Mouse (Mus musculus): ENCODE measurements around the gene Chmp5. TPM values are rescaled to one million over a fixed set of nuclear protein-coding genes. Genes with fewer than 3 reads are reported as not detected.

The Chmp5 gene
- polyA plus RNA-seq, 1 experiment from 2014 or later: 70.7 TPM

- Histone ChIP-seq H3K36me3 (ENCODE audit: control insufficient read depth, insufficient read depth, low read length) (no peaks in the 10 kb centered on the region), H3K4me2 (no peak overlapping the region), H3K4me1 (replicated peaks; ENCODE audit: control insufficient read depth, insufficient read depth, low read length) (peaks cover 4% of the 10 kb centered on the region; the same call in 1 of the 2 replicates), H3K4me3 (ENCODE audit: low read depth, low read length) (no peak overlapping the region), H3K27me3 (replicated peaks; ENCODE audit: control insufficient read depth, insufficient read depth, low read length) (0 out of 2 replicates have a peak, but pooled peaks cover under 1% of the 10 kb centered on the region), H3K9me3 (ENCODE audit: control insufficient read depth, low read length) (no peaks in the 10 kb centered on the region), H3K27ac (ENCODE audit: low read depth, low read length) (no peak overlapping the region), H3K9ac (ENCODE audit: low read depth, low read length) (no peak overlapping the region)
- DNase-seq (ENCODE audit: low spot score) (no peak), ATAC-seq (replicated peaks; ENCODE audit: low FRiP score) (no peak)
- WGBS: 74% methylated on average over 5 of the region's 5 CpGs
Observed at GRCm38 (mm10) chr4:40915947-40916346, 32.3 kb upstream of the Chmp5 start.

DNA sequence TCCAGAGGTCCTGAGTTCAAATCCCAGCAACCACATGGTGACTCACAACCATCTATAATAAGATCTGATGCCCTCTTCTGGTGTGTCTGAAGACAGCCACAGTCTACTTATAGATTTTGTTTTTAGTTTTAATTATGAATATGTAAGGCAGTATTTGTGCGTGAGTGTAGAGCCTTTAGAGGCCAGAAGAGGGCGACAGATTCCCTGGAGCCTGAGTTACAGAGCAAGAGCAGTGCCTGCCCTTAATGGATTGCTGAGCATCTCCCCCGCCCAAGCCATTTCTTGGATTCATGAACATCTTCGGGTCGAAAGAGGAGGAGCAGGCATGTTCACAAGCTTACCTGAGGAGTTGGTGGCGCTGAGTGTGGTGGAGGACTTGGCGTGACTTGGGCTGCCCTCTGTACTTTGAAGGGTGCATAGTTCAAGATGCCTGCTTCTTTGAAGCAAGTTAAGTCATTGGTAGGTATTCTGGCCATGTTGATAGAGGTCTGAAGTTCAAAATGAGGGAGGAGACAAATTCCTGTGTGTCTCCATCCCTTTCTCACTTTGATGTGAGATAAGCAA is 31.5 kb upstream of the Chmp5 start:
- no peak for DNase-seq (ENCODE audit: low spot score)
- H3K4me1 ChIP-seq (replicated peaks; ENCODE audit: control insufficient read depth, insufficient read depth, low read length): peaks cover 4% of the 10 kb centered on the region; the same call in 1 of the 2 replicates
- 0 out of 2 replicates have a peak, but pooled peaks cover 2% of the 10 kb centered on the region for H3K27me3 ChIP-seq (replicated peaks; ENCODE audit: control insufficient read depth, insufficient read depth, low read length)
- no peak overlapping the region for H3K4me3 ChIP-seq (ENCODE audit: low read depth, low read length)
- no peaks in the 10 kb centered on the region for H3K9me3 ChIP-seq (ENCODE audit: control insufficient read depth, low read length)
- no peak overlapping the region for H3K9ac ChIP-seq (ENCODE audit: low read depth, low read length)
- H3K36me3 ChIP-seq (ENCODE audit: control insufficient read depth, insufficient read depth, low read length): no peaks in the 10 kb centered on the region
- no peak overlapping the region for H3K4me2 ChIP-seq
- 87% methylated on average over 7 of the region's 7 CpGs for WGBS
- no peak for ATAC-seq (replicated peaks; ENCODE audit: low FRiP score)
- H3K27ac ChIP-seq (ENCODE audit: low read depth, low read length): no peak overlapping the region

DNA sequence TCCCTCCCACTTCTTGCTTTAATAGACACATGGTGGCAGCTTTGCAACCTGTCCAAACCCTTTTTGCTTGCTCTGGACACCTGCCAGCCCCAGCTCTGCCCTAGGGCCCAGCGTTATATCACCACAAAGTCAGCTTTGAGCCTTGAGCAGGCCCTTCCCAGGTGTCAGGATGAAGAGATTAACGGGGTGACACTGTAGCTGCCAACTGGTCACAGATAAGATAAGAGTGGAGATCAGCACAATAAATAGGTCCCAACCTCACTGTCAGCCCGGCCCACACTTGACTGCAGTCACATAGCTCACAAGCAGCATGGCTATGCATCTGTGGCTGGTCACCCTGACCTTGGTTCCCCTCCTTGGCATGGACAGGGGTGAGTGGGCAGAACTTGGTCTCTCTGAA is 28.4 kb upstream of the Chmp5 start, which contains the start of gene Spink4:
Gene Spink4 (plus strand): TSS at position 268 of the 400 bp plus-strand sequence.
- Histone ChIP-seq H3K4me3 (ENCODE audit: low read depth, low read length) (no peak within 1 kb of the TSS), H3K4me1 (replicated peaks; ENCODE audit: control insufficient read depth, insufficient read depth, low read length) (peaks cover 4% of the 10 kb centered on the region; the same call in 1 of the 2 replicates), H3K27ac (ENCODE audit: low read depth, low read length) (no peak within 1 kb of the TSS), H3K36me3 (ENCODE audit: control insufficient read depth, insufficient read depth, low read length) (no peaks in the 10 kb centered on the region), H3K4me2 (no peak within 1 kb of the TSS), H3K9ac (ENCODE audit: low read depth, low read length) (no peak within 1 kb of the TSS), H3K9me3 (ENCODE audit: control insufficient read depth, low read length) (no peaks in the 10 kb centered on the region), H3K27me3 (replicated peaks; ENCODE audit: control insufficient read depth, insufficient read depth, low read length) (0 out of 2 replicates have a peak, but pooled peaks cover 2% of the 10 kb centered on the region)
- ATAC-seq (replicated peaks; ENCODE audit: low FRiP score) (peak; percentile 69), DNase-seq (ENCODE audit: low spot score) (no peak)
- 24% methylated on average over 3 of the region's 3 CpGs for WGBS

GRCm38 (mm10) chr4:40920576-40920975 is 27.6 kb upstream of the Chmp5 start:
- Histone ChIP-seq H3K4me1 (replicated peaks; ENCODE audit: control insufficient read depth, insufficient read depth, low read length) (peaks cover 4% of the 10 kb centered on the region; the same call in 1 of the 2 replicates), H3K4me2 (no peak overlapping the region), H3K9me3 (ENCODE audit: control insufficient read depth, low read length) (no peaks in the 10 kb centered on the region), H3K27ac (ENCODE audit: low read depth, low read length) (no peak overlapping the region), H3K4me3 (ENCODE audit: low read depth, low read length) (no peak overlapping the region), H3K27me3 (replicated peaks; ENCODE audit: control insufficient read depth, insufficient read depth, low read length) (0 out of 2 replicates have a peak, but pooled peaks cover 2% of the 10 kb centered on the region), H3K36me3 (ENCODE audit: control insufficient read depth, insufficient read depth, low read length) (no peaks in the 10 kb centered on the region), H3K9ac (ENCODE audit: low read depth, low read length) (no peak overlapping the region)
- no peak for ATAC-seq (replicated peaks; ENCODE audit: low FRiP score)
- WGBS: 72% methylated on average over 2 of the region's 2 CpGs
- no peak for DNase-seq (ENCODE audit: low spot score)

DNA sequence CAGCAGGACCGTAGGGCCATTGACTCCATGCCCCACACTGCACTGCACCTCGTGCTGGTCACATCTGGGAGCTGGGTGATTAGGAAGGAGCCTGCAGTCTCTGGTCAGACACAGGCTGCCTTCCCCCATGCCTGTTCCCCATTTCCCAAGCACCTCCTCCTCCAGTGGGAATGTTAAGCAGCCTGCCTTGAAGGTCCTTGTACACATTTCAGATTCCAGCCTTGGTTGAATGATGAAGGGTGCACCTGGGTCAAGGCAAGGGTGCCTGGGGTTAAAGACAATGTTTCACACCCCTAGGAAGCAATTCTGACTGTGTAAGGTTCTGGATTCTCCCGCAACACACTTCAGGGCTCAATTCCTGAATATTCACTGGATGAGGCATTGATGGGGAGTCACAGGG is 26.9 kb upstream of the Chmp5 start:
- WGBS: 54% methylated on average over 3 of the region's 3 CpGs
- H3K4me2 ChIP-seq: no peak overlapping the region
- H3K9me3 ChIP-seq (ENCODE audit: control insufficient read depth, low read length): no peaks in the 10 kb centered on the region
- H3K4me1 ChIP-seq (replicated peaks; ENCODE audit: control insufficient read depth, insufficient read depth, low read length): peaks cover 4% of the 10 kb centered on the region; the same call in 1 of the 2 replicates
- H3K27me3 ChIP-seq (replicated peaks; ENCODE audit: control insufficient read depth, insufficient read depth, low read length): 0 out of 2 replicates have a peak, but pooled peaks cover 2% of the 10 kb centered on the region
- no peak overlapping the region for H3K9ac ChIP-seq (ENCODE audit: low read depth, low read length)
- ATAC-seq (replicated peaks; ENCODE audit: low FRiP score) (no peak), DNase-seq (ENCODE audit: low spot score) (no peak)
- no peak overlapping the region for H3K4me3 ChIP-seq (ENCODE audit: low read depth, low read length)
- H3K27ac ChIP-seq (ENCODE audit: low read depth, low read length): no peak overlapping the region
- H3K36me3 ChIP-seq (ENCODE audit: control insufficient read depth, insufficient read depth, low read length): no peaks in the 10 kb centered on the region

- H3K4me2 ChIP-seq: no peak overlapping the region
- no peak overlapping the region for H3K4me3 ChIP-seq (ENCODE audit: low read depth, low read length)
- ATAC-seq (replicated peaks; ENCODE audit: low FRiP score) (no peak), DNase-seq (ENCODE audit: low spot score) (no peak)
- 76% methylated on average over 6 of the region's 6 CpGs for WGBS
- H3K27ac ChIP-seq (ENCODE audit: low read depth, low read length): no peak overlapping the region
- no peaks in the 10 kb centered on the region for H3K9me3 ChIP-seq (ENCODE audit: control insufficient read depth, low read length)
- H3K9ac ChIP-seq (ENCODE audit: low read depth, low read length): no peak overlapping the region
- no peaks in the 10 kb centered on the region for H3K36me3 ChIP-seq (ENCODE audit: control insufficient read depth, insufficient read depth, low read length)
- 0 out of 2 replicates have a peak, but pooled peaks cover 2% of the 10 kb centered on the region for H3K27me3 ChIP-seq (replicated peaks; ENCODE audit: control insufficient read depth, insufficient read depth, low read length)
- H3K4me1 ChIP-seq (replicated peaks; ENCODE audit: control insufficient read depth, insufficient read depth, low read length): peaks cover 4% of the 10 kb centered on the region; the same call in 1 of the 2 replicates
Observed at GRCm38 (mm10) chr4:40923087-40923651, 25.0 kb upstream of the Chmp5 start.

- no peak overlapping the region for H3K4me3 ChIP-seq (ENCODE audit: low read depth, low read length)
- DNase-seq (ENCODE audit: low spot score) (no peak), ATAC-seq (replicated peaks; ENCODE audit: low FRiP score) (no peak)
- no peak overlapping the region for H3K27ac ChIP-seq (ENCODE audit: low read depth, low read length)
- no peaks in the 10 kb centered on the region for H3K36me3 ChIP-seq (ENCODE audit: control insufficient read depth, insufficient read depth, low read length)
- H3K4me1 ChIP-seq (replicated peaks; ENCODE audit: control insufficient read depth, insufficient read depth, low read length): no peaks in the 10 kb centered on the region
- H3K27me3 ChIP-seq (replicated peaks; ENCODE audit: control insufficient read depth, insufficient read depth, low read length): 0 out of 2 replicates have a peak, but pooled peaks cover 2% of the 10 kb centered on the region
- 70% methylated on average over 3 of the region's 3 CpGs for WGBS
- H3K4me2 ChIP-seq: no peak overlapping the region
- no peak overlapping the region for H3K9ac ChIP-seq (ENCODE audit: low read depth, low read length)
- H3K9me3 ChIP-seq (ENCODE audit: control insufficient read depth, low read length): no peaks in the 10 kb centered on the region
Observed at GRCm38 (mm10) chr4:40925568-40925967, 22.6 kb upstream of the Chmp5 start.

DNA sequence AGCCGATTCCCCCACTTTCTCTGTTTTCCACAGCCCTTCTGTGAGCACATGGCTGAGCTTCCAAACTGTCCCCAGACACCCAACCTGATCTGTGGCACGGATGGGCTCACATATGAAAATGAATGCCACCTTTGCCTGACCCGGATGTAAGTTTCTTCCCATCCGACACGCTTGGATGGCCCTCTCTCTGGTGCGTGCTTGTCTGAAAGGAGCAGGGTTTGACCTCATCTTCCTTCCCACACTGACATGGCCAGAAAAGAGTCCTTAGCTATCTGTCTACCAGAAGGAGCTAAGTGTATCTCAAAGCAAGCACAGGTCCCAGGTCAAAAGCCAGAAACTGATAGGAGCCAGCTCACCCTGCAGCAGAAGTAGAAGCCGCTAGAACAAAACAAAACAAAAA is 19.2 kb upstream of the Chmp5 start:
- Histone ChIP-seq H3K36me3 (ENCODE audit: control insufficient read depth, insufficient read depth, low read length) (no peaks in the 10 kb centered on the region; the same call in 1 of the 2 replicates), H3K27me3 (replicated peaks; ENCODE audit: control insufficient read depth, insufficient read depth, low read length) (no peaks in the 10 kb centered on the region), H3K4me2 (no peak overlapping the region), H3K4me1 (replicated peaks; ENCODE audit: control insufficient read depth, insufficient read depth, low read length) (no peaks in the 10 kb centered on the region), H3K9ac (ENCODE audit: low read depth, low read length) (no peak overlapping the region), H3K27ac (ENCODE audit: low read depth, low read length) (no peak overlapping the region), H3K9me3 (ENCODE audit: control insufficient read depth, low read length) (no peaks in the 10 kb centered on the region), H3K4me3 (ENCODE audit: low read depth, low read length) (no peak overlapping the region)
- WGBS: 84% methylated on average over 7 of the region's 7 CpGs
- ATAC-seq (replicated peaks; ENCODE audit: low FRiP score) (no peak), DNase-seq (ENCODE audit: low spot score) (no peak)

GRCm38 (mm10) chr4:40933694-40934093 is 14.5 kb upstream of the Chmp5 start:
- Histone ChIP-seq H3K9ac (ENCODE audit: low read depth, low read length) (no peak overlapping the region), H3K27ac (ENCODE audit: low read depth, low read length) (no peak overlapping the region), H3K36me3 (ENCODE audit: control insufficient read depth, insufficient read depth, low read length) (peaks cover 26% of the 10 kb centered on the region)

More at GRCm38 (mm10) chr4:40933694-40934093, 14.5 kb upstream of the Chmp5 start:
- 80% methylated on average over 5 of the region's 5 CpGs for WGBS
- ATAC-seq (replicated peaks; ENCODE audit: low FRiP score) (no peak), DNase-seq (ENCODE audit: low spot score) (no peak)
- Histone ChIP-seq H3K4me1 (replicated peaks; ENCODE audit: control insufficient read depth, insufficient read depth, low read length) (no peaks in the 10 kb centered on the region), H3K27me3 (replicated peaks; ENCODE audit: control insufficient read depth, insufficient read depth, low read length) (no peaks in the 10 kb centered on the region), H3K4me2 (no peak overlapping the region), H3K9me3 (ENCODE audit: control insufficient read depth, low read length) (no peaks in the 10 kb centered on the region), H3K4me3 (ENCODE audit: low read depth, low read length) (no peak overlapping the region)

Measured in liver, embryonic 11.5 days (tissue).